Mouse (Mus musculus) thymus, adult 2 months (tissue): ENCODE data around the gene Ppm1h. TPM values are rescaled to one million over a fixed set of nuclear protein-coding genes. Genes with fewer than 3 reads are reported as not detected.

Experiments used
- DNase-seq: peaks from one replicate; pipeline ENCODE4 v3.0.0; 2021
- H3K27ac ChIP-seq: fragments of 200-500 bp; 2 replicates; pipeline ENCODE4 v1.5.1; 2012; ENCODE audit warnings: low read length, control low read depth; ENCODE audit not compliant: control insufficient read depth, insufficient read depth
- H3K27me3 ChIP-seq: fragments of 200-500 bp; 2 replicates; pipeline ENCODE4 v1.6.1; 2012; ENCODE audit warnings: mild to moderate bottlenecking, low read length, moderate library complexity, mixed read lengths; ENCODE audit not compliant: control insufficient read depth, insufficient read depth
- H3K36me3 ChIP-seq: fragments of 200-500 bp; 2 replicates; pipeline ENCODE4 v1.6.1; 2012; ENCODE audit warnings: mild to moderate bottlenecking, low read length, moderate library complexity; ENCODE audit not compliant: control insufficient read depth, insufficient read depth
- H3K4me1 ChIP-seq: fragments of 200-500 bp; replicated peaks from 2 replicates; pipeline ENCODE4 v1.6.1; 2012; ENCODE audit warnings: low read length; ENCODE audit not compliant: control insufficient read depth, insufficient read depth
- H3K4me3 ChIP-seq: fragments of 200-500 bp; 2 replicates; pipeline ENCODE4 v1.5.1; 2012; ENCODE audit warnings: mild to moderate bottlenecking, low read length, control low read depth, moderate library complexity; ENCODE audit not compliant: control insufficient read depth, insufficient read depth
- CTCF ChIP-seq: fragments of 200-500 bp; IDR thresholded peaks from 2 replicates; pipeline ENCODE4 v1.5.1; 2012; ENCODE audit warnings: mild to moderate bottlenecking, control low read depth, low read length, moderate library complexity, borderline replicate concordance; ENCODE audit not compliant: control insufficient read depth, poor library complexity, insufficient read depth; ENCODE audit errors: extremely low read depth
- POLR2A ChIP-seq: fragments of 200-500 bp; IDR thresholded peaks from 2 replicates; pipeline ENCODE4 v1.6.1; 2012; ENCODE audit warnings: mild to moderate bottlenecking, low read length, control low read depth, moderate library complexity; ENCODE audit not compliant: control insufficient read depth, poor library complexity, insufficient read depth; ENCODE audit errors: extremely low read depth
- WGBS: fragments of 180-500 bp; shearing (Covaris S2); methylation state at CpG from one replicate; pipeline ENCODE4 v1.1.7; 2018; 5-methylcytosine and 5-hydroxymethylcytosine counted together
- polyA plus RNA-seq: library from polyadenylated mRNA; depleted of rRNA; stranded (reverse); fragments of >200 nt; gene quantifications from 2 replicates; pipeline ENCODE4 v1.2.3, GENCODE M21; 2012

Gene Ppm1h
- polyA plus RNA-seq, 1 experiment = 61.7 TPM

DNA sequence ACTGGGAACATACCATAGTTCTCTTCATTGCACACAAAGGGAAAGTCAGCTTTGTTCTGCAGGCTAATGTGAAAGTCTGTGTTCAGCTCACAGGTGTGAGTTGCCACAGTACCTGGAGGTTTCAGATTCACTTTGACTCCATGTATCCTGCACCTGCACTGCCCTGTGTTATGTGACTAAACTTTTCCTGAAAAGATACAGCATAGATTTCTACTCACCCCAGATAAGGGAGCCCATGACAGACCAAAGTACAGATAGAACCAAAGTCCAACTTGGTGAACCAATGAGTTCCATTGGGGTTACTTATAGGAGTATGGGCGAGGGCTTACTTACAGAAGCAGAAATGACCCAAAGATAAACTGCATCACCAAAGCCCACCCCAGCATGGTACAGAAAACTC lies 17.8 kb downstream of the Ppm1h start:
- Histone ChIP-seq H3K4me1 (no peaks in the 10 kb centered on the region), H3K27ac (no peak overlapping the region), H3K36me3 (peaks cover 9% of the 10 kb centered on the region; the same call in 1 of the 2 replicates), H3K4me3 (no peak overlapping the region), H3K27me3 (no peaks in the 10 kb centered on the region)
- no peak for TF ChIP-seq CTCF
- TF ChIP-seq POLR2A = no peak
- 100% methylated on average over 1 of the region's 1 CpGs for WGBS
- no peak for DNase-seq

DNA sequence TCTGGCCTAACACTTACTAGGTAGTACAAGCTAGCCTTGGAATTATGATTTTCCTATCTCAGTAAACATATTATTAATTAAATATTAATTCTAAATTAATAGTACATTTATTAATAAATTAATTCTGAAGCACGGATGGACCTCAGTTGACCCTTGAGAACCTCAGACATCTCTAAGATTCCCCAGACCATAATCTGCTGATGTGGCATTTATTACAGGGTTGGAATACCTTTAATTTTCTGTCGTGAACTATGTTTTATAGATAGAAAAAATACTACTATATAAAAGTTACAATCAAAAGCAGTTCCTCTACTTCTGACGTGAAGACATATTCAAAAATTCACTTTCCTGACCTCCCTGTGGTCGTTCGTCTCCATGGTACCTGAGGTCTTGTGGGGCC lies 19.8 kb downstream of the Ppm1h start:
- DNase-seq = no peak
- 96% methylated on average over 5 of the region's 5 CpGs for WGBS
- H3K27me3 ChIP-seq = no peaks in the 10 kb centered on the region
- H3K36me3 ChIP-seq = no peaks in the 10 kb centered on the region; the same call in 1 of the 2 replicates
- peaks cover 5% of the 10 kb centered on the region for H3K4me1 ChIP-seq
- H3K27ac ChIP-seq = no peak overlapping the region
- no peak overlapping the region for H3K4me3 ChIP-seq
- no peak for TF ChIP-seq CTCF
- no peak for TF ChIP-seq POLR2A

DNA sequence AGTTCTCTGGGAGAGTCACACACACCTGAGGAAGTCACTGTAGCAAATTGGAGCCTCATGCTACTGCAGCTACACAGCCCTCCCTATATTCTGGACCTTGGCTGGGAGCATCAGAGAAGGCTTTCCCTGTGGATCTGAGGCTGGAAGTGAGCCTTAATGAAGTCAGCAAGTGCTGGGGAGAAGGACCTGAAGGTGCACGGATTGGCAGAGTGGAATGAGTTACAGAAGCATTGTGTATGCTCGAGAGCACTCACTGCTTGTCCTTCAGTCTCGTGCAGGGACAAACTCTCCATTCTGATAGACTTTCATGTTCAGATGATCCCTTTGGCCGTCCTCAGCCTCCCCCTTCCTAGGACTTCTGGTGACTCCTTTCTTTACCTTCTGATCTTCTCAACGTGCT lies 26.3 kb downstream of the Ppm1h start:
- DNase-seq = no peak
- TF ChIP-seq POLR2A = no peak
- no peak for TF ChIP-seq CTCF
- Histone ChIP-seq H3K27me3 (no peaks in the 10 kb centered on the region), H3K36me3 (no peaks in the 10 kb centered on the region; the same call in 1 of the 2 replicates), H3K4me1 (peaks cover 5% of the 10 kb centered on the region), H3K4me3 (no peak overlapping the region), H3K27ac (no peak overlapping the region)
- WGBS = 97% methylated on average over 5 of the region's 5 CpGs

DNA sequence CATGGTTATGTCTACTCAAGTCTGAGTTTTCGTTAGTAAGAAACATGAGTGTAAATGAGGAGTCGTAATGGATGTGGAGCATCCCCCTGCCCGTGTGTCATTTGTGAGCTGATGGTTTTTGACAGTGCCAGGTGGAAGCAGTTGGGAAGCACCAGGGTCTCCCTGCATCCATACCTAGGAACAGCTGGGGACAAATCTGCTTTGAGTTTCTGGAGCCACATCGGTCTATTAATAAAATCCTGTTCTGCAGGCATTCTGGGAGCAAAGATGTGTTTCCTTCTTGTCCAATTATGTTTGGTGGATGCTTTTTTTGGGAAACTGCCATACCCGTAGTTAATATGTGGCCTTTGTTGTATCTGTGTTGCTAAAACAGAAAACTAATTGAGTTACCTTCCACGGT lies 26.9 kb downstream of the Ppm1h start:
- H3K27ac ChIP-seq = no peak overlapping the region
- 98% methylated on average over 6 of the region's 6 CpGs for WGBS
- H3K4me3 ChIP-seq = no peak overlapping the region
- H3K27me3 ChIP-seq = no peaks in the 10 kb centered on the region
- peaks cover 5% of the 10 kb centered on the region for H3K4me1 ChIP-seq
- DNase-seq = no peak
- no peak for TF ChIP-seq POLR2A
- no peak for TF ChIP-seq CTCF
- no peaks in the 10 kb centered on the region; the same call in 1 of the 2 replicates for H3K36me3 ChIP-seq

DNA sequence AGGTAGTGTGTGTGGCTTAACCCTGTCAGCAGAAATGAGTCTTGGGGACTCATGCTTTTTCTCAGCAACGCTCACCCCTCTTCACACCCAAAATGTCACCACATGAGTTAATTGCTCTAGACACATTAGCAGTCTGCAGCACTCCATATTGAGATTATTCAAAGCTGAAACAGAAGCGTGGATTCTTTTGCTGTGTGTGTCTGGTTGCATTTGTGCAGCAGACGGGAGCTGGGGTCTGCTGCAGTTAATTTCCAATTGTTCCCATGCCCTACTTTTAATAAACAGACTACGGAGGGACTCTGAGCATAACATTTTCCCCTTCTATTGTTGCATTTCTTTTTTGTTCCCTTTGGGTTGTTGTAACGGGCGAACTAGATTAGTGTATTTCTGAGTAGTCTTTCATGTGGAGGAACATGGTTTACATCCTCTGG lies 32.8 kb downstream of the Ppm1h start:
- WGBS = 92% methylated on average over 6 of the region's 6 CpGs

DNA sequence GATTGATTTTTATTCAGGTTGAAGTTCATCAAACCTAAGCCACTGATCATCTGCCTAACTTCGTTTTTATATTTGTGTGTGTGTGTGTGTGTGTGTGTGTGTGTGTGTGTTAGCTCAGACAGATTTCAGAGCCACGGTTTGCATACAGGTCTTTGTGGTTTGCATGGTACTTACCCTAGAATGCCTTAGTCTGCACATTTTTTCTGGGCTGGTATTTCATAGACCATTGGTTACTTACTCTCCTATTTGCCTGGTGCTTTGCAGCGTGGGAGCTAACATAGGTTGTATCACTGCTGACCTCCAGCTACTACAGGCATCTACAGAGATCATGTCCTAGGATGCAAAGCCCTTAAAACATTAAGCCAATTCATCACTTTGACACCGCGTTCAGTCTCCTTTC lies 33.7 kb downstream of the Ppm1h start:
- no peak overlapping the region for H3K27ac ChIP-seq
- TF ChIP-seq POLR2A = no peak
- no peak for TF ChIP-seq CTCF
- no peak overlapping the region for H3K4me3 ChIP-seq
- no peaks in the 10 kb centered on the region for H3K27me3 ChIP-seq
- no peak for DNase-seq
- peaks cover 17% of the 10 kb centered on the region for H3K4me1 ChIP-seq
- peaks cover 9% of the 10 kb centered on the region for H3K36me3 ChIP-seq
- WGBS = 75% methylated on average over 5 of the region's 5 CpGs

More for the DNA sequence above, 32.8 kb downstream of the Ppm1h start:
- no peak for DNase-seq
- TF ChIP-seq POLR2A = no peak
- no peak for TF ChIP-seq CTCF
- H3K27me3 ChIP-seq = no peaks in the 10 kb centered on the region
- peaks cover 9% of the 10 kb centered on the region for H3K36me3 ChIP-seq
- peaks cover 8% of the 10 kb centered on the region for H3K4me1 ChIP-seq
- H3K4me3 ChIP-seq = no peak overlapping the region
- H3K27ac ChIP-seq = no peak overlapping the region

DNA sequence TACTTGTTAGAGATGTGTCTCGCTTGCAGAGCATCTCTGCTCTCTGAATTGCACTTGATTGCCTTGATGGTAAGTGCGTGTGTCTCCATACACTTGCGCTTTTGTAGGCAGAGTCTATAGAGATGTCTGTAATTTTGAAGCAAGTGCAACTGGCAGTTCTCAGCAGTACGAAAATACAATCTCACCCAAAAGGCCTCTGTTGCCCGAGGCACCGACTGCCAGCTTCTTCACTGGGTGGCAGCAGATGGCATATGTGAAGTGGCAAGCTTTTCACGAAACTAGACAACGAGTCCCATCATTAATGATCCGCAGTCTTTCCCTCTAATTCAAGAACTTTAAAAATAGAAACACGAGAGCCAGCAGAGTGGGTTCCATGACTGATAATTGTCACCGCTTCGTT lies 37.3 kb downstream of the Ppm1h start:
- WGBS = 96% methylated on average over 12 of the region's 12 CpGs
- TF ChIP-seq POLR2A (no peak), CTCF (no peak)
- no peak overlapping the region for H3K4me3 ChIP-seq
- no peak for DNase-seq
- H3K27me3 ChIP-seq = no peaks in the 10 kb centered on the region
- peaks cover 29% of the 10 kb centered on the region for H3K4me1 ChIP-seq
- H3K27ac ChIP-seq = no peak overlapping the region
- H3K36me3 ChIP-seq = peaks cover 6% of the 10 kb centered on the region
